Mouse (Mus musculus): ENCODE results near the gene Cks2. TPM values are rescaled to one million over a fixed set of nuclear protein-coding genes. Genes with fewer than 3 reads are reported as not detected.

Gene Cks2
- polyA plus RNA-seq, 1 experiment, result 258 TPM

GRCm38 (mm10) chr13:51679332-51679731 lies 34.3 kb downstream of the Cks2 start:
- TF ChIP-seq POLR2A (IDR thresholded peaks at IDR 0.05; ENCODE audit: borderline replicate concordance, control insufficient read depth, low read depth, low read length) (no peak), CTCF (IDR thresholded peaks at IDR 0.05; ENCODE audit: control insufficient read depth, insufficient read depth, low read length) (no peak)
- H3K4me3 ChIP-seq (replicated peaks; ENCODE audit: control insufficient read depth, low read depth, low read length), result no peak overlapping the region
- H3K27ac ChIP-seq (ENCODE audit: control insufficient read depth, insufficient read depth, low read depth, low read length, poor library complexity), result no peak overlapping the region
- no peaks in the 10 kb centered on the region for H3K4me1 ChIP-seq (ENCODE audit: control insufficient read depth, insufficient read depth, low read length)
- WGBS, result 78% methylated on average over 4 of the region's 4 CpGs

GRCm38 (mm10) chr13:51681076-51681475 lies 36.0 kb downstream of the Cks2 start:
- TF ChIP-seq CTCF (IDR thresholded peaks at IDR 0.05; ENCODE audit: control insufficient read depth, insufficient read depth, low read length) (no peak), POLR2A (IDR thresholded peaks at IDR 0.05; ENCODE audit: borderline replicate concordance, control insufficient read depth, low read depth, low read length) (no peak)
- no peak overlapping the region for H3K27ac ChIP-seq (ENCODE audit: control insufficient read depth, insufficient read depth, low read depth, low read length, poor library complexity)
- H3K4me3 ChIP-seq (replicated peaks; ENCODE audit: control insufficient read depth, low read depth, low read length), result no peak overlapping the region
- WGBS, result 93% methylated on average over 5 of the region's 5 CpGs
- no peaks in the 10 kb centered on the region for H3K4me1 ChIP-seq (ENCODE audit: control insufficient read depth, insufficient read depth, low read length)

- Histone ChIP-seq H3K4me1 (ENCODE audit: control insufficient read depth, insufficient read depth, low read length) (peaks cover 2% of the 10 kb centered on the region), H3K27ac (ENCODE audit: control insufficient read depth, insufficient read depth, low read depth, low read length, poor library complexity) (no peak overlapping the region), H3K4me3 (replicated peaks; ENCODE audit: control insufficient read depth, low read depth, low read length) (no peak overlapping the region)
- TF ChIP-seq POLR2A (IDR thresholded peaks at IDR 0.05; ENCODE audit: borderline replicate concordance, control insufficient read depth, low read depth, low read length), result no peak
- TF ChIP-seq CTCF (IDR thresholded peaks at IDR 0.05; ENCODE audit: control insufficient read depth, insufficient read depth, low read length), result no peak
- WGBS, result 94% methylated on average over 8 of the region's 8 CpGs
These were observed 36.6 kb downstream of the Cks2 start for GRCm38 (mm10) chr13:51681634-51682033.

GRCm38 (mm10) chr13:51685290-51685966 lies 40.4 kb downstream of the Cks2 start:
- Histone ChIP-seq H3K27ac (ENCODE audit: control insufficient read depth, insufficient read depth, low read depth, low read length, poor library complexity) (no peak overlapping the region), H3K4me3 (replicated peaks; ENCODE audit: control insufficient read depth, low read depth, low read length) (no peak overlapping the region), H3K4me1 (ENCODE audit: control insufficient read depth, insufficient read depth, low read length) (peaks cover 3% of the 10 kb centered on the region)
- WGBS, result 54% methylated on average over 7 of the region's 7 CpGs
- TF ChIP-seq POLR2A (IDR thresholded peaks at IDR 0.05; ENCODE audit: borderline replicate concordance, control insufficient read depth, low read depth, low read length) (no peak), CTCF (IDR thresholded peaks at IDR 0.05; ENCODE audit: control insufficient read depth, insufficient read depth, low read length) (no peak)

- Histone ChIP-seq H3K4me3 (replicated peaks; ENCODE audit: control insufficient read depth, low read depth, low read length) (no peak overlapping the region), H3K27ac (ENCODE audit: control insufficient read depth, insufficient read depth, low read depth, low read length, poor library complexity) (no peak overlapping the region), H3K4me1 (ENCODE audit: control insufficient read depth, insufficient read depth, low read length) (peaks cover 3% of the 10 kb centered on the region)
- WGBS, result 73% methylated on average over 5 of the region's 5 CpGs
- TF ChIP-seq POLR2A (IDR thresholded peaks at IDR 0.05; ENCODE audit: borderline replicate concordance, control insufficient read depth, low read depth, low read length) (no peak), CTCF (IDR thresholded peaks at IDR 0.05; ENCODE audit: control insufficient read depth, insufficient read depth, low read length) (no peak)
These were observed 41.9 kb downstream of the Cks2 start for GRCm38 (mm10) chr13:51686966-51687365.

GRCm38 (mm10) chr13:51688688-51689087 lies 43.7 kb downstream of the Cks2 start:
- 39% methylated on average over 3 of the region's 3 CpGs for WGBS
- Histone ChIP-seq H3K4me1 (ENCODE audit: control insufficient read depth, insufficient read depth, low read length) (peaks cover 3% of the 10 kb centered on the region), H3K27ac (ENCODE audit: control insufficient read depth, insufficient read depth, low read depth, low read length, poor library complexity) (no peak overlapping the region), H3K4me3 (replicated peaks; ENCODE audit: control insufficient read depth, low read depth, low read length) (no peak overlapping the region)
- no peak for TF ChIP-seq POLR2A (IDR thresholded peaks at IDR 0.05; ENCODE audit: borderline replicate concordance, control insufficient read depth, low read depth, low read length)
- no peak for TF ChIP-seq CTCF (IDR thresholded peaks at IDR 0.05; ENCODE audit: control insufficient read depth, insufficient read depth, low read length)

GRCm38 (mm10) chr13:51696481-51696880 lies 51.4 kb downstream of the Cks2 start:
- H3K27ac ChIP-seq (ENCODE audit: control insufficient read depth, insufficient read depth, low read depth, low read length, poor library complexity), result no peak overlapping the region
- TF ChIP-seq CTCF (IDR thresholded peaks at IDR 0.05; ENCODE audit: control insufficient read depth, insufficient read depth, low read length) (no peak), POLR2A (IDR thresholded peaks at IDR 0.05; ENCODE audit: borderline replicate concordance, control insufficient read depth, low read depth, low read length) (no peak)
- H3K4me3 ChIP-seq (replicated peaks; ENCODE audit: control insufficient read depth, low read depth, low read length), result no peak overlapping the region
- peaks cover 2% of the 10 kb centered on the region; the same call in 1 of the 2 replicates for H3K4me1 ChIP-seq (ENCODE audit: control insufficient read depth, insufficient read depth, low read length)

- WGBS, result 55% methylated on average over 6 of the region's 6 CpGs
- H3K4me3 ChIP-seq (replicated peaks; ENCODE audit: control insufficient read depth, low read depth, low read length), result no peak overlapping the region
- H3K4me1 ChIP-seq (ENCODE audit: control insufficient read depth, insufficient read depth, low read length), result peaks cover 2% of the 10 kb centered on the region; the same call in 1 of the 2 replicates
- H3K27ac ChIP-seq (ENCODE audit: control insufficient read depth, insufficient read depth, low read depth, low read length, poor library complexity), result no peak overlapping the region
- TF ChIP-seq POLR2A (IDR thresholded peaks at IDR 0.05; ENCODE audit: borderline replicate concordance, control insufficient read depth, low read depth, low read length) (no peak), CTCF (IDR thresholded peaks at IDR 0.05; ENCODE audit: control insufficient read depth, insufficient read depth, low read length) (no peak)
These were observed 52.4 kb downstream of the Cks2 start for GRCm38 (mm10) chr13:51697455-51697854.

All from bone marrow, adult 2 months (tissue).